11 mouse cellular contexts compared by ENCODE assay signal in genomic region chr2:153490940-153491339, GRCm38 (mm10). TPM values are rescaled to one million over a fixed set of nuclear protein-coding genes. Genes with fewer than 3 reads are reported as not detected.
DNase-seq lines count a peak whose midpoint lies in the region; ATAC-seq and TF ChIP-seq lines count a peak whose summit lies in the region.
"Had no signal": no experiment of that assay in that cellular context is flagged by ENCODE, and none has a peak within 500 bp of the region (broad histone marks: within the 10 kb centered on the region; RNA-seq: fewer than 3 reads in every experiment).

No protein-coding gene starts in this region.

- peak; percentile 16; the same call in 1 of the 2 replicates for ATAC-seq in common myeloid progenitor, adult 5-6 weeks (replicated peaks; ENCODE audit: low read depth, poor library complexity, severe bottlenecking)
- no peak for ATAC-seq in hindbrain, embryonic 16.5 days
- no peak for ATAC-seq in midbrain, postnatal 0 days (ENCODE audit: low FRiP score)
- ATAC-seq in inflammation-experienced regulatory T-cells, adult 6 months = no peak

- TF ChIP-seq CTCF in left cerebral cortex, adult 2 months (IDR thresholded peaks at IDR 0.05) = no peak
- TF ChIP-seq CTCF in midbrain, postnatal 0 days (IDR thresholded peaks at IDR 0.05) = no peak

- 13% methylated on average over 5 of the region's 5 CpGs for WGBS in hindbrain, embryonic 16.5 days
- 22% methylated on average over 5 of the region's 5 CpGs for WGBS in midbrain, postnatal 0 days

- intact Hi-C loops in left cerebral cortex, adult 2 months (cut with DNase I) = loop anchor here (10.0 kb wide), 1 partner anchor 254 kb away; the partner anchor contains the start of gene Mapre1
- intact Hi-C loops in left cerebral cortex, postnatal 4 days (cut with DNase I) = no loop called here

- H3K4me1 ChIP-seq in hindbrain, embryonic 16.5 days (ENCODE audit: control insufficient read depth, insufficient read depth, low read depth, low read length) = peaks cover 38% of the 10 kb centered on the region
- H3K4me1 ChIP-seq in midbrain, postnatal 0 days (ENCODE audit: insufficient read depth, low read length) = peaks cover 24% of the 10 kb centered on the region

- DNase-seq in left cerebral cortex, adult 2 months (ENCODE audit: extremely low spot score in 1 of 2, low spot score in 2 of 2) = no peak
- no peak for DNase-seq in left cerebral cortex, postnatal 4 days
- DNase-seq in midbrain, postnatal 0 days (ENCODE audit: low spot score) = peak; percentile 47
- no peak for DNase-seq in left cerebral cortex, adult 8-10 months (ENCODE audit: low spot score in 2 of 2)
- DNase-seq: kidney, postnatal 25 days had no signal

- no peak overlapping the region for H3K4me3 ChIP-seq in left cerebral cortex, adult 2 months
- H3K4me3 ChIP-seq in hindbrain, embryonic 16.5 days (ENCODE audit: low read length) = no peak overlapping the region
- no peak overlapping the region for H3K4me3 ChIP-seq in midbrain, postnatal 0 days (ENCODE audit: low read depth, low read length)
- H3K4me3 ChIP-seq: lung, embryonic 15.5 days had no signal

- no peaks in the 10 kb centered on the region for H3K36me3 ChIP-seq in hindbrain, embryonic 16.5 days (ENCODE audit: control insufficient read depth, insufficient read depth, low read length)
- no peaks in the 10 kb centered on the region for H3K36me3 ChIP-seq in midbrain, postnatal 0 days (ENCODE audit: insufficient read depth, low read length)
- H3K36me3 ChIP-seq: lung, embryonic 15.5 days; neural tube, embryonic 12.5 days had no signal

- H3K27me3 ChIP-seq in hindbrain, embryonic 16.5 days (replicated peaks; ENCODE audit: control insufficient read depth, insufficient read depth, low read length) = no peaks in the 10 kb centered on the region
- no peaks in the 10 kb centered on the region for H3K27me3 ChIP-seq in midbrain, postnatal 0 days (ENCODE audit: insufficient read depth, low read length)

- peak overlapping the region; percentile 81; the same call in 1 of the 2 replicates for H3K4me2 ChIP-seq in hindbrain, embryonic 16.5 days (ENCODE audit: low read length)
- H3K4me2 ChIP-seq in midbrain, postnatal 0 days (ENCODE audit: low read depth, low read length, poor library complexity, severe bottlenecking) = peak overlapping the region; percentile 98; the same call in 1 of the 2 replicates

- H3K27ac ChIP-seq in left cerebral cortex, adult 2 months = peak overlapping the region; percentile 90; the same call in 1 of the 2 replicates
- H3K27ac ChIP-seq in hindbrain, embryonic 16.5 days (ENCODE audit: low read depth, low read length) = peak overlapping the region; percentile 94
- H3K27ac ChIP-seq in midbrain, postnatal 0 days (ENCODE audit: low read depth, low read length) = peak overlapping the region; percentile 97
- H3K27ac ChIP-seq: lung, embryonic 15.5 days; neural tube, embryonic 12.5 days had no signal

- no peak overlapping the region for H3K9ac ChIP-seq in hindbrain, embryonic 16.5 days (ENCODE audit: low read depth, low read length)
- H3K9ac ChIP-seq in midbrain, postnatal 0 days (replicated peaks; ENCODE audit: low read length, poor library complexity, severe bottlenecking) = no peak overlapping the region
- H3K9ac ChIP-seq: lung, embryonic 15.5 days had no signal

- no peaks in the 10 kb centered on the region for H3K9me3 ChIP-seq in hindbrain, embryonic 16.5 days (ENCODE audit: control insufficient read depth, low read length)
- no peaks in the 10 kb centered on the region for H3K9me3 ChIP-seq in midbrain, postnatal 0 days (ENCODE audit: low read length)
- H3K9me3 ChIP-seq: lung, embryonic 15.5 days; neural tube, embryonic 12.5 days had no signal

RNA-seq across cellular contexts. Expression of gene 4930404H24Rik, which starts 1.6 kb away (rescaled TPM):
- not detected for total RNA-seq in left cerebral cortex, adult 2 months (2021)
- not detected for total RNA-seq in left cerebral cortex, postnatal 4 days (2021)
- total RNA-seq in common myeloid progenitor, adult 5-6 weeks (2017) = not detected in 2 replicates
- not detected in 2 replicates for polyA plus RNA-seq in hindbrain, embryonic 16.5 days (2015; fragmentation: Nextera tagmentation; extraction: Ambion mirVana)
- total RNA-seq in midbrain, postnatal 0 days (2014; rRNA removed) = not detected in 2 replicates
- polyA plus RNA-seq in midbrain, postnatal 0 days (2015; fragmentation: Nextera tagmentation; extraction: Ambion mirVana) = not detected in 2 replicates
- not detected for total RNA-seq in left cerebral cortex, adult 8-10 months (2022)
- not detected for polyA plus RNA-seq in inflammation-experienced regulatory T-cells, adult 6 months (2017; shearing (Covaris generic))
- polyA plus RNA-seq: heart, embryonic 14.5 days; lung, embryonic 15.5 days; neural tube, embryonic 12.5 days had no signal

RNA-seq across cellular contexts. Expression of gene Nol4l, which starts 38.8 kb away (rescaled TPM):
- 10 to 100 TPM; 45.0 to 51.3 TPM for total RNA-seq in left cerebral cortex, adult 2 months (2021)
- 100 to 1,000 TPM; 111 to 122 TPM for total RNA-seq in left cerebral cortex, postnatal 4 days (2021)
- total RNA-seq in common myeloid progenitor, adult 5-6 weeks (2017) = 7.3 and 7.4 TPM in 2 replicates
- 33.7 and 40.7 TPM in 2 replicates for polyA plus RNA-seq in hindbrain, embryonic 16.5 days (2015; fragmentation: Nextera tagmentation; extraction: Ambion mirVana)
- 73.1 and 97.7 TPM in 2 replicates for total RNA-seq in midbrain, postnatal 0 days (2014; rRNA removed)
- polyA plus RNA-seq in midbrain, postnatal 0 days (2015; fragmentation: Nextera tagmentation; extraction: Ambion mirVana) = 24.4 and 26.4 TPM in 2 replicates
- total RNA-seq in left cerebral cortex, adult 8-10 months (2022) = 10 to 100 TPM; 41.1 to 48.9 (median 45.1) TPM
- 1 to 10 TPM; 2.4 to 3.9 (median 2.4) TPM for polyA plus RNA-seq in inflammation-experienced regulatory T-cells, adult 6 months (2017; shearing (Covaris generic))
